Mouse (Mus musculus) embryonic fibroblast, embryonic 13.5 days (primary cell): ENCODE measurements around the gene Plxnc1.

Experiments used
- CTCF ChIP-seq: IDR thresholded peaks from 2 replicates; pipeline ENCODE4 v1.5.1; 2011; ENCODE audit warnings: mild to moderate bottlenecking, control low read depth, low read length, moderate library complexity, borderline replicate concordance; ENCODE audit not compliant: insufficient read depth
- POLR2A ChIP-seq: IDR thresholded peaks from 2 replicates; pipeline ENCODE4 v1.6.1; 2011; ENCODE audit warnings: low read depth, mild to moderate bottlenecking, control low read depth, low read length, moderate library complexity

- TF ChIP-seq CTCF, result no peak
- no peak for TF ChIP-seq POLR2A
These were observed 115.2 kb downstream of the Plxnc1 start for GRCm38 (mm10) chr10:94829407-94829806.
